Mouse (Mus musculus) kidney, postnatal 0 days (tissue): ENCODE measurements around the gene Gfod1. TPM values are rescaled to one million over a fixed set of nuclear protein-coding genes. Genes with fewer than 3 reads are reported as not detected.

Experiments used
- ATAC-seq: fragments of 200-750 bp; cut with Nextera tagmentation; replicated peaks from 2 replicates; pipeline ENCODE4 v1.8.0; 2017; ENCODE audit warnings: low read depth, moderate number of reproducible peaks, moderate TSS enrichment, moderate library complexity; ENCODE audit not compliant: low FRiP score
- DNase-seq: peaks from one replicate; pipeline ENCODE4 v3.0.0-alpha.2; 2016; ENCODE audit warnings: low spot score
- H3K27ac ChIP-seq: fragments of 300-500 bp; sonication (generic); 2 replicates; pipeline ENCODE4 v1.5.1; 2014; ENCODE audit warnings: mild to moderate bottlenecking
- H3K27me3 ChIP-seq: fragments of 300-500 bp; sonication (generic); 2 replicates; pipeline ENCODE4 v1.6.1; 2014; ENCODE audit warnings: low read length, mixed read lengths; ENCODE audit not compliant: insufficient read depth
- H3K36me3 ChIP-seq: fragments of 300-500 bp; sonication (generic); 2 replicates; pipeline ENCODE4 v1.6.1; 2014; ENCODE audit warnings: low read length, mixed read lengths; ENCODE audit not compliant: insufficient read depth
- H3K4me1 ChIP-seq: fragments of 300-500 bp; sonication (generic); replicated peaks from 2 replicates; pipeline ENCODE4 v1.6.1; 2014; ENCODE audit warnings: antibody characterized with exemption, low read length, mixed read lengths; ENCODE audit not compliant: insufficient read depth
- H3K4me2 ChIP-seq: fragments of 300-500 bp; sonication (generic); 2 replicates; pipeline ENCODE4 v1.6.1; 2014; ENCODE audit warnings: mild to moderate bottlenecking, low read length, moderate library complexity, mixed read lengths
- H3K4me3 ChIP-seq: fragments of 300-500 bp; sonication (generic); replicated peaks from 2 replicates; pipeline ENCODE4 v1.5.1; 2014; ENCODE audit warnings: low read depth, low read length
- H3K9ac ChIP-seq: fragments of 300-500 bp; sonication (generic); 2 replicates; pipeline ENCODE4 v1.6.1; 2014; ENCODE audit warnings: low read depth, low read length
- H3K9me3 ChIP-seq: fragments of 300-500 bp; sonication (generic); replicated peaks from 2 replicates; pipeline ENCODE4 v1.6.1; 2016; ENCODE audit warnings: low read length, inconsistent platforms, mixed read lengths
- CTCF ChIP-seq: IDR thresholded peaks from 2 replicates; pipeline ENCODE4 v1.5.1; 2016; ENCODE audit warnings: antibody characterized with exemption, low read depth, mild to moderate bottlenecking, moderate library complexity
- WGBS: fragments of 180-500 bp; shearing (Covaris S2); extraction: QIAGEN DNeasy Blood & Tissue Kit; methylation state at CpG from one replicate; pipeline ENCODE4 v1.1.7; 2014; 5-methylcytosine and 5-hydroxymethylcytosine counted together
- polyA plus RNA-seq: library from polyadenylated mRNA; unstranded; fragments of >200 nt; fragmentation: Nextera tagmentation; extraction: Ambion mirVana; gene quantifications from 2 replicates; pipeline ENCODE4 v1.2.1, GENCODE M21; 2015

Gfod1 gene
- polyA plus RNA-seq, 1 experiment from 2014 or later: 0.34 TPM

DNA sequence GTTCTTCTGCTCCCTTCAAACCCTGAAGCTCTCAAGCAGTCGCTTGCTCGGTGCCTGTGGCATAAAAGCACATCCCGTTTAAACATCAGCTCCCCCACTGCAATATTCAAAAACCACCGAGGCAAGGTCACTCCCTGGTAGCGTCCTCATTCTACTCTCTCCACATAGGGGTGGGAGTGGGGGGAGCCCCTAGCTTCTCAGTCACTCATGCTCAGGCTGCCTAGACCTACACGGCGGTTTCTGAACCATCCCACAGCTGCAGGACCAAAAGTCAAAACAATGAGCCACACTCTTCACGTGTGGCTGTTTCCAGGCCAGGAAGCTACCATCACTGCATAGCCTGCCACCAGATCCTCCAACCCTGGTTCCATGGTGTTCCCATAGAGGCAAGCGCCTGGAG, 53.9 kb downstream of the Gfod1 start:
- Histone ChIP-seq H3K4me3 (no peak overlapping the region), H3K9ac (no peak overlapping the region), H3K9me3 (no peaks in the 10 kb centered on the region), H3K27me3 (no peaks in the 10 kb centered on the region), H3K27ac (no peak overlapping the region), H3K4me2 (no peak overlapping the region), H3K36me3 (no peaks in the 10 kb centered on the region), H3K4me1 (no peaks in the 10 kb centered on the region)
- TF ChIP-seq CTCF: no peak
- 79% methylated on average over 9 of the region's 9 CpGs for WGBS
- no peak for DNase-seq
- no peak for ATAC-seq

DNA sequence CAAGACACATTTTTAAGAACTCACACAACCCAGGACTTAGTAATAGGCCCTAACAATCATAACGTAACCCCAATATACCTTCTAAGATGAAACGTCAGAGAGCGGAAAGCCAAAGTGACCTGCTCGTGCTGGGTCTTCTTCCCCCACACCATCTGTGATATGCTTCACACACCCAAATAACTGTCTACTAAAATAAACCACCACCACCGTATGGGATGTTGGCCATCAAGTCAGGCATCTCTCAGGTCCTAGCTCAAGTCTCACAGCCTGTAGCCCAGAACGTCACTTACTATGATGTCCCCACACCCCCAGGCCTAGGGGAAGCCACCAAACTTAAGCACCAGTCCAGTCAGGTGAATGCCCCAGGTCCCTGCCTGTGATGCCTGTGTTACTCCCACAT, 55.6 kb downstream of the Gfod1 start:
- Histone ChIP-seq H3K4me1 (peaks cover 8% of the 10 kb centered on the region), H3K4me3 (no peak overlapping the region), H3K9me3 (no peaks in the 10 kb centered on the region), H3K4me2 (no peak overlapping the region), H3K9ac (no peak overlapping the region), H3K27me3 (no peaks in the 10 kb centered on the region), H3K36me3 (no peaks in the 10 kb centered on the region), H3K27ac (no peak overlapping the region)
- 87% methylated on average over 6 of the region's 6 CpGs for WGBS
- DNase-seq: no peak
- no peak for TF ChIP-seq CTCF
- no peak for ATAC-seq

DNA sequence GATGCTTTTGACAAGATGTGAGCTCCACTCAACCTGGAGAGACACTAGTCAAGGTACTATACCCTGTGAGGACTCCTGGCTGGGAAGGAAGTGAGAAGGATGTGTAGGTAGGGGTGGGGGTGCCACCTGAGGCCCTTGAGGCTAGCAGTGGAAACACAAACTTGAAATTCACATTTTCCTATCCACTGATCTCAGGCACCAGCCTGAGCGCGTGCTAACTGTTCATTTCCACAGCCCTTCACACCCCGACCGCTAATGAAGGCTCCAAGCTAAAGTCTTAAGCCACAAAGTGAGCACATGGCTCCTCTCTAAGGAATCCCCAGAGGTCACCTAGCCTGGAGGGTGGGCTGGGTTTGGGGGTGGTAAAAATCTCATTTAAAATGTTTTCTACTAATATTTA, 57.1 kb downstream of the Gfod1 start:
- Histone ChIP-seq H3K4me3 (no peak overlapping the region), H3K9ac (no peak overlapping the region), H3K27me3 (no peaks in the 10 kb centered on the region), H3K4me2 (no peak overlapping the region), H3K9me3 (no peaks in the 10 kb centered on the region), H3K4me1 (peaks cover 8% of the 10 kb centered on the region), H3K27ac (no peak overlapping the region), H3K36me3 (no peaks in the 10 kb centered on the region)
- ATAC-seq (no peak), DNase-seq (no peak)
- TF ChIP-seq CTCF: no peak
- 94% methylated on average over 4 of the region's 4 CpGs for WGBS

DNA sequence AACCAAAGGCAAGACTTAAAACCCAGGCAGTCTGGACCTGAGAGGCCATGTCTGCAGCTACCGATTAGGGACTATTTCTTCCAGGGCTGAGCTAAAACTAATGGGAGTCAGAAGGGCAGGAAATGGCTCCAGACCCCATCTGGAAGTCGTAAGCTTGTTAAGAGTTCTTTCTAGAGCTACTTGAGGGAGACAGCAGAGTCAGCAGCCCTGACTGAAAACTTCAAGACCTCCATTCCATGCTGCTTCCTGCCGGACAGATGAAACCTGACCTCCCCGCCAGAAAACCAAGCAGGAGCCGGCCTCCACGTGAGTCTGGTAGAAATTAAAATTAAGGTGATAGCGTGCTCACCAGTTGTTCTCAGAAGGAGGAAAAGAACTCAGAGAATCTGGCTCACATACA, 60.2 kb downstream of the Gfod1 start:
- peaks cover 15% of the 10 kb centered on the region for H3K4me1 ChIP-seq
- no peak overlapping the region for H3K4me2 ChIP-seq
- peak; percentile 54 for DNase-seq
- TF ChIP-seq CTCF: no peak
- no peak overlapping the region for H3K27ac ChIP-seq
- no peak overlapping the region for H3K9ac ChIP-seq
- H3K9me3 ChIP-seq: no peaks in the 10 kb centered on the region
- H3K27me3 ChIP-seq: no peaks in the 10 kb centered on the region
- ATAC-seq: no peak
- H3K36me3 ChIP-seq: no peaks in the 10 kb centered on the region
- no peak overlapping the region for H3K4me3 ChIP-seq
- 15% methylated on average over 7 of the region's 7 CpGs for WGBS

DNA sequence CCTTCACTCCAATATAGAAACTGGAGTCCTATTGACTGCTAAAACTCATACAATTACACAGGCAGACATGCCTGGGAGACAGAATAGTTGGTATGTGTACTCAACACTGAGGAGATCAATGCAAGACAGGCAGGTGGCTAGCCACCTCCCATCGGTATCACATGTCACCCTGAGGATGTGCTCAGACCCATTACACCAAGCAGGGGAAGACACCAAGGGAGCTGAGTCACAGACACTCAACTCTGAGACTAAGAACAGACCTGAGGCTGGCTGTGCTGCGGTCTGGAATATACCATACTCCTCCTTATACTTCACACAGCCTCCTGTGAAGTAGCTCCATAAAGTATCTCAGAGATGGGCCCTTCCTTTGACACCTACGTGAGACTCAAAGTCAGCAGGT, 60.7 kb downstream of the Gfod1 start:
- no peaks in the 10 kb centered on the region for H3K36me3 ChIP-seq
- WGBS: 91% methylated on average over 3 of the region's 3 CpGs
- no peak for DNase-seq
- no peaks in the 10 kb centered on the region for H3K27me3 ChIP-seq
- H3K4me3 ChIP-seq: no peak overlapping the region
- no peak for TF ChIP-seq CTCF
- H3K4me2 ChIP-seq: no peak overlapping the region
- no peak for ATAC-seq
- H3K4me1 ChIP-seq: peaks cover 15% of the 10 kb centered on the region
- H3K9me3 ChIP-seq: no peaks in the 10 kb centered on the region
- no peak overlapping the region for H3K9ac ChIP-seq
- H3K27ac ChIP-seq: no peak overlapping the region

DNA sequence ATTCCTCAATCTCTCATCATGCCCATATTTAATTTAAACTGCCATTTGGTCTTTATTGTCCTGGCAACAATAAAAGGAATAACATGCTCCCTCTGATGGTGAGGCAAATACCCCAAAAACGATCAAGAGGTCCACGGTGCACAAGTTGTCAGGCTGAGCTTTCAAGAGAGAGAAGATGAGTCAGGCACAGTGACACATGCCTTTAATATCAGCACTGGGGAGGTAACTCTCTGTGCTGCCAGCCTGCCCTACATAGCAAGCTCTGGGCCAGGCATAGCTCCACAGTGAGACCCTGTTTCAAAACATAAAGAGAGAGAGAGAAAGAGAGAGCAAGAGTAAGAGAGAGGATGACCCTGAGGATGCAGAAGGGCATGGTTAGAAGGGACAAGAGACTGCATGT, 62.2 kb downstream of the Gfod1 start:
- Histone ChIP-seq H3K36me3 (no peaks in the 10 kb centered on the region), H3K27me3 (no peaks in the 10 kb centered on the region), H3K4me3 (no peak overlapping the region), H3K4me2 (no peak overlapping the region), H3K9ac (no peak overlapping the region), H3K4me1 (peaks cover 15% of the 10 kb centered on the region), H3K9me3 (no peaks in the 10 kb centered on the region), H3K27ac (no peak overlapping the region)
- TF ChIP-seq CTCF: no peak
- ATAC-seq (no peak), DNase-seq (no peak)
- WGBS: 84% methylated on average over 2 of the region's 2 CpGs

DNA sequence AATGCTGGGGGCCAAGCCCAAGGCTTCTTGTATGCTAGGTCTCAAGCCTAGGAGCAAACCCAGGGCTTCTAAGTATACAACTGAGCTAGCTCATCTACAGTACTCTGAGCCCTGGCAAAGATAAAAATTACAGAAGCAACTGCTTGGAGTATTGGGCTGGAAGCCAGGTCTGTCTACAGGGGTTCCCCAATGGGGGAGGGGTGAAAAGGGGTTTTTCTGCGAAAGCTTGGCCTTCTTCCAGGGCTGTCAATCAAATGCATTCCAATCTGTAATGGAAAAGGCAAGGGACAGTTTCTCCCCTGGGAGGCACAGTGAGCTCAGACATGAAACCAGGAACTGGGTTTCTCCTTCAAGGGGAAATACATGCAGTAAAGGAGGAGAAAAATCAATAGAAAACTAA, 62.9 kb downstream of the Gfod1 start:
- no peak overlapping the region for H3K4me2 ChIP-seq
- no peak overlapping the region for H3K9ac ChIP-seq
- no peaks in the 10 kb centered on the region for H3K36me3 ChIP-seq
- H3K9me3 ChIP-seq: no peaks in the 10 kb centered on the region
- peak; percentile 39 for DNase-seq
- H3K4me1 ChIP-seq: peaks cover 15% of the 10 kb centered on the region
- no peak overlapping the region for H3K4me3 ChIP-seq
- WGBS: 18% methylated on average over 1 of the region's 1 CpGs
- no peaks in the 10 kb centered on the region for H3K27me3 ChIP-seq
- TF ChIP-seq CTCF: no peak
- no peak overlapping the region for H3K27ac ChIP-seq
- no peak for ATAC-seq
